Mouse (Mus musculus): ENCODE measurements around the gene Ttc30b.
A peak's percentile ranks its signal among the peaks of the same experiment; 100 is the strongest.
"Not testable (repeated sequence)": the region's sequence is repeated elsewhere in the genome, so short reads cannot be mapped to it uniquely, and the experiment has no call there.

Ttc30b gene

GRCm38 (mm10) chr2:75938117-75939063 is at the start of gene Ttc30b:
Ttc30b (minus strand) TSS chr2:75938585.
- peak; percentile 89 for DNase-seq (ENCODE audit: low read depth, low spot score)

- no peak for DNase-seq (ENCODE audit: low read depth, low spot score)
Observed at GRCm38 (mm10) chr2:75987739-75988138, 49.4 kb upstream of the Ttc30b start.

GRCm38 (mm10) chr2:75985124-75985523 is 46.7 kb upstream of the Ttc30b start:
- peak; percentile 73 for DNase-seq (ENCODE audit: low read depth, low spot score)

- DNase-seq (ENCODE audit: low read depth, low spot score): no peak
Observed at GRCm38 (mm10) chr2:75983847-75984246, 45.5 kb upstream of the Ttc30b start.

GRCm38 (mm10) chr2:75983091-75983490 is 44.7 kb upstream of the Ttc30b start:
- no peak for DNase-seq (ENCODE audit: low read depth, low spot score)

GRCm38 (mm10) chr2:75982626-75983025 is 44.2 kb upstream of the Ttc30b start:
- no peak for DNase-seq (ENCODE audit: low read depth, low spot score)

GRCm38 (mm10) chr2:75981440-75982081 is 43.2 kb upstream of the Ttc30b start, which contains the start of gene Ttc30a1:
Ttc30a1 (minus strand) TSS chr2:75981967.
- peak; percentile 86 for DNase-seq (ENCODE audit: low read depth, low spot score)

GRCm38 (mm10) chr2:75980933-75981439 is 42.6 kb upstream of the Ttc30b start:
- DNase-seq (ENCODE audit: low read depth, low spot score): not testable (repeated sequence)

- DNase-seq (ENCODE audit: low read depth, low spot score): peak; percentile 16
Observed at GRCm38 (mm10) chr2:75977752-75978368, 39.5 kb upstream of the Ttc30b start, which contains the start of gene Ttc30a2. Ttc30a2 (minus strand) TSS chr2:75978170.

- not testable (repeated sequence) for DNase-seq (ENCODE audit: low read depth, low spot score)
Observed at GRCm38 (mm10) chr2:75976070-75976469, 37.7 kb upstream of the Ttc30b start.

- no peak for DNase-seq (ENCODE audit: low read depth, low spot score)
Observed at GRCm38 (mm10) chr2:75974131-75974530, 35.7 kb upstream of the Ttc30b start.

- peak; percentile 65 for DNase-seq (ENCODE audit: low read depth, low spot score)
Observed at GRCm38 (mm10) chr2:75964972-75965371, 26.6 kb upstream of the Ttc30b start.

- DNase-seq (ENCODE audit: low read depth, low spot score): peak; percentile 24
Observed at GRCm38 (mm10) chr2:75964512-75964911, 26.1 kb upstream of the Ttc30b start.

GRCm38 (mm10) chr2:75964051-75964450 is 25.7 kb upstream of the Ttc30b start:
- DNase-seq (ENCODE audit: low read depth, low spot score): no peak

- no peak for DNase-seq (ENCODE audit: low read depth, low spot score)
Observed at GRCm38 (mm10) chr2:75963211-75963840, 24.9 kb upstream of the Ttc30b start.

- DNase-seq (ENCODE audit: low read depth, low spot score): no peak
Observed at GRCm38 (mm10) chr2:75960366-75961330, 22.3 kb upstream of the Ttc30b start.

GRCm38 (mm10) chr2:75959850-75960365 is 21.5 kb upstream of the Ttc30b start:
- DNase-seq (ENCODE audit: low read depth, low spot score): no peak

GRCm38 (mm10) chr2:75959183-75959849 is 20.9 kb upstream of the Ttc30b start:
- no peak for DNase-seq (ENCODE audit: low read depth, low spot score)

GRCm38 (mm10) chr2:75955709-75956108 is 17.3 kb upstream of the Ttc30b start:
- DNase-seq (ENCODE audit: low read depth, low spot score): no peak
